Mouse (Mus musculus) spleen, adult 12 weeks (tissue): Measurements from ENCODE around the gene Mapkap1.

ENCODE experiments used
- DNase-seq: peaks from one replicate; pipeline ENCODE4 v3.0.0; 2022; ENCODE audit warnings: low spot score

Mapkap1 gene

DNA sequence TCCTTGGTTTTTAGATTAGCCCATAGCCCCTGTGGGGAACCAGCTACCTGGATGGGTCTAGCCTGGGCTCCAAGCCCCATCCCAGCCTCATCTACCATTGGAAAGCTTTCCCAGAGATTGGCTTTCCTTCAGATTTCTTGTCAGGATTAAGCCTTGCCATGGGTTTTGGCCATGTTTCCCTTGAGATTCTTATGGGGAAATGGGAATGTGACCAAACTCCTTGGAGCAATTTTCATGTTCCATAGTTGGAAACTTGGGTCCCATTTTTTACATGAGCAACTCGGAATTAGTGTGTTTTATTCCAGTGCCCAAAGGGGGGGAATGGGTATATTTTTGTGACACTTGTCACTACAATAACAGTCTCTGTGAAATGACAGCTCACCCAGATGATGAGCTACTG, 125.8 kb downstream of the Mapkap1 start:
- DNase-seq, result no peak

DNA sequence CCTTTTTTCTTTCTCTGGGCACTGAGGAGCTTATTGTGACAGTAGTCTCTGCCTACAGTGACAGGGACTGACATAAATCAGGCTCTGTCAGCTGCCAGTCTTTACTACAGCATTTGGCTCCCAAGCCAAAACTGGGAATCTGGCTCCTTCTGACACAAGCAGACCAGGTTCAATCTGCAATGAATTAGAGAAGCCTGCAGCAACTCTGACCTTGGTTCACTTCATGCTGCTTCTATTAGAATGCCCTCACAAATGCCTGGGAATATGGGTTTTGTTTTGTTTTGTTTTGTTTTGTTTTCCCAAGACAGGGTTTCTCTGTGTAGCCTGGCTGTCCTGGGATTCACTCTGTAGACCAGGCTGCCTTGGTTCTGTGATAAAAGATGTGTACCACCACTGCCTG, 126.7 kb downstream of the Mapkap1 start:
- DNase-seq, result no peak

DNA sequence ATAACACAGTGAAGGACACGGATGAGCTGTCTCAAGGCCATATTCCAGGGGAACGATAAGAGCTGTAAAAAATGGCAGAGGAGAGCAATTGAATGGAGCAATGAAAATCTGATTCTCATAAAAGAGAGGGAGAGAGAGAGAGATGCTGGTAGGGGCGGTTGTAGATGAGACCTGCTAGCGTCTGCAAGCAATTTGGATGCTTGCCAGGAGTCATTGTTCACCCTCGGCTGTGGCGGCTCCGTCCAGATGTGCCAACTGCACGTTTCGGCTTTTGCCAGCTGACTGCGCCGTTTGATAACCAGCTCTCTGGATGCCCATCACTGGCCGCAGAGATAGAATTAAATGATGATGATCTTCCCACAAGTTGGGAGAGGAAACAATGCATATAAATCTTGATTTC, 128.4 kb downstream of the Mapkap1 start:
- no peak for DNase-seq

DNA sequence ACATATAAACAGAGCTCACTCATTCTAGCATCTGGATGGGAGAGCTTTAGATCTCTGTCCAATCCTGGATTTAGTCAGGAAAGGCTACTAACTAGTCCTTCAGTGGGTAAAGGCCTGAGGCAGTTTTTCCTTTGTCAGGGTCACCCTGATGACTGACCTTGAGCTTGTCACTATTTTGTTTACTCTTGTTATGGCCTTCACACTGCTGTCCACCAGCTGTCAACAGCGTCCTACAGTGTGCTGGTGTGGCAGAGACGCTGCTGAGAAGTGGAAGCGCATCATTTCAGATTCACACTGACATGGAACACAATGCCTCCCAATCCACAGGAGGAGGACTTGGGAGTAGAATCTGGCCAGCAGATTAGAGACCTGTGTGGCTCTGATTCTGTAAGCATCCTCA, 130.8 kb downstream of the Mapkap1 start:
- DNase-seq, result no peak

DNA sequence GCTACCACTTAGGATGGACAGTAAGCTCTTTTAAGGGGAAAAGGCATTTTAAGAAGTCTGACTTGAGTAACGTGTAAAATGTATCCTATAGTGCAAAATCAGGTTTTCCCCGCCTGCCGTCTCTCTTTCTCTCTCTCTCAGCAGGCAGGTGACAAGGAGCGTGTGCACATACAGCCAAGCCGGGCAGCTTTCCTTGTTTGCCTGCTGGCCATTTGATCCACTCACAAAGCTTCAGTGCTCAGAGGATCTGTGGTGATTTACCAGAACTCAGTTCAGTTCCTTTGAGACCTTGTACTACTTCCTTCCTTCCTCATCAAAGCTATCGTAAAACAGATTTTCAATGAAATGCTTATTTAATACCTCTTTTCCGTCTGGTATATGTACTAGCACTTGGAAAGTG, 137.0 kb downstream of the Mapkap1 start:
- no peak for DNase-seq

DNA sequence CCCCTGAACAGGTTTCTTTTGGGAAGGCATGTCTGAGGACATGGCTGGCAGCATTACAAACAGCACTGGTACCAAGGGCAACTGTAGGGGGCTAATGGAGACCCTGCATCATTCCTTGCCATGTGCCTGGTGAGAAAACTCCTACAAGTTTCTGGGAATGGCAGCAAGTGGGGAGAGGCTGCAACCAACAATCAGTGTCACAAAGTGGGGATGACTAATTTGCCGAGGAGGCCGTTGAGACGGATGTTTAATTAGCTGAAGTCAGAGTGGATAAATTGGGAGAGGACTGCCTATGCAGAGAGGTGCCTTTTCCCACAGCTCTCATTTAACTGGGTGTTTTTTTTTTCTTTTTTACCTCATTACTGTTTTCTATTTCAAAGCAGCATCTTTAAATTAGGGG, 137.4 kb downstream of the Mapkap1 start:
- DNase-seq, result no peak

DNA sequence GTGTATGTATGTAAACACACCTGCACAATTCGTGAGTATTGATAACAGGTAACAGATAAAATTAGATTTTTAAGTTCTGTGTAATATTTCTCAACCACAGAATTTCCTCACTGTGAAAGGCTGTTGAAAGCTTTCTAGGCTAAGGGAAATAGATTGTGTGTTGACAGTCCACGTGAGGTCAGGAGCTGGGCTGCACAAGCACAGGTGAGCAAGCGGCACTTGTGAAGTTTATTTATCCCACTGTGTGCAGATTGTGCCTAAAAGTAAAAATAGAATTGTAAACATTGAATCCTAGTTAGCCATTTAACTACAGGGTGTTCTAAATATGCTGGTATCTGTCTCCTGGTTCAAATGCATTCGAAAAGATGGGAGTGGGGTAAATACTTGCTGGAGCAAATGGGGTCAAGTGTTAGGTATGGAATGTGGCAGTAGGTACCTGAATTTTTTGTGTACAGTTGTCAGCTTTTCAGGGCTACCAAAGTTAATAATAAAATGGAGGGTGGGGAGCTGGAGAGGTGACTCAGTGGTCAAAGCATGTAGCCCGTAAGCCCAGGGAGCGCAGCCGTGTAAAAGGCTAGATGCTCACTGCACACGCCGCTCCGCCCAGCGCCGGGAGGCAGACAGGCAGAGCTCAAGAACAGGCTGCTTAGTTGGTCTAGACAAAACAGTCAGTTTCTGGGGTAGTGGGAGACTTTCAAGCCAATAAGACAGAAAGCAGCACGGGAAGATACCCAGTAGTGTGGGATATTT, 138.2 kb downstream of the Mapkap1 start:
- DNase-seq, result no peak

DNA sequence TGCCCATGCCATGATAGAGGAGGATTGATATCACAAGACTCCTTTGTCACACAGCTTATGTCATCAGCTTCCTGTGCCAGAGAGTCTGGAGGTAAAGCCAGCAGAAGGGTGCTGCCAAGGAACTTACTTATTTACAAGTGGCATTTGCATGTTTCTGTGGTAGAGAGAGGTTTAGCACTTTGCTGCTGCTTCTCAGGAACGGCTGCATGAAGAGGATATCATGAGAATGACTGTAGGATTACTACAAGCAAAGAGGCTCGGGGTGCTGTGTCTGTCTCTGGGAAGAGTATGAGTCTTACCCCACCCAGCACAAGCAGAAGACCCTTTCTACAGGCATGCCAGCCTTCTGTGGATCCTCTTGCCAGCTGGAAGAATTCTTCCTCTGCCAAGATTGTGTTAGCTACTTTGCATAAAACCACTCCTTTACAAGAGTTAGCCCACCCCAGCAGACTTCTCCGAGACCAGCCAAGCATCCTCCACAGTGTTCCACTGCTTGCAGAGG, 139.7 kb downstream of the Mapkap1 start:
- no peak for DNase-seq

DNA sequence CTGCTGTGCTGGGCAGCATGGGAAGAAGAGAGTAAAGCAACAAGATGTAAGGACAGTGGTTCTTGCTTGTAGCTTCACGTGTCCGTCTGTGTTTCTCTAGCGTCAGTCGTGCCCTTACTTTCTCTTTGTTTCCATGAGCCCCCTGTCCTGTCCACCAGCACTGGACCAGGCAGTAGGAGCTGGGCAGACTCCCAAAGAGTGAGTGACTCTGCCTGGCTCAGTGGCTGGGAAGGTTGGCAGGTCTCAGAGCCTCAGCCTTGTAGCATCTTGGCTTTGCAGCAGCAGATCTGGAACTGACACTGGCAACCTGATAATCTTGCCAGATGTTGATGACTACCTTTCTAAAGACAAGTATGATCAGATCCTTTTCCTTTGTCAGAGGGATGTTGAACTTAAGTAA, 140.9 kb downstream of the Mapkap1 start:
- DNase-seq, result no peak

DNA sequence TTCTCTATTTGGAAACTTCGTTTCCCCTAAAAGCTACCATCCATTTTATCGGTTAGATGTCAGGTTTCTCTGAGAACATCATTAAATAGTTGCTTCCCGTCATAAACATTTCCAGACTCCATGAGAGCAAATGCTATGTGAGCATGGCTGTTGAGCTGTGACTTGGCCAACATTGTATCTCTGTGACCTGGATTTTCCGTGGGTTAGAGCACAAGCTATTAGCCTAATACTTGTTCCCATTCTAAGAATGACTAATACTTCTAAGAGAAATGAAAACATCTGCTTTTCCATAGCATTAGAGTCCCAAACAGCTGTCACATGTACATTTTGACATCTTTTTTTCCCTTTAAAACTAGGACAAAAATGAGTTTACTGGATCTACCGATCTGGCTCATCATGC, 142.4 kb downstream of the Mapkap1 start:
- no peak for DNase-seq

DNA sequence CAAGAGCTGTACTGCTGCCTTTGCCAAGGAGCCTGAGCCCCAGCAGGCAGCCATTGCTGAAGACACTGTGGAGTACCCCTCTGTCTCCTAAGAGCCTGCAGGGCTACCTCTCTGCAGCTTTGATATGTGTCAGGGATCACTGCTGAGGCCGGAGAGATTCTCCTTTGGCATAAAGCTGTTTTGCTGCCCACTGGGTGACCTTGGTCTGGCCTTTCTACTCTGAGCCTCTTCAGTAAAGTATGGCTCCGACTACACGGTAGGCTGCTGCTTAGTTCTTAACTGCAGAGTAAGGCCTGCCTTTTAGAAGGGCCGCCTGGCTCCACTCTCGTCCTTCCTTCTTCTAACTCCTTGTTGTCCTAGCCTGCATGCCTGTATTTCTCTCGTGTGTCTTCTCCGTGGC, 142.9 kb downstream of the Mapkap1 start:
- DNase-seq, result no peak

DNA sequence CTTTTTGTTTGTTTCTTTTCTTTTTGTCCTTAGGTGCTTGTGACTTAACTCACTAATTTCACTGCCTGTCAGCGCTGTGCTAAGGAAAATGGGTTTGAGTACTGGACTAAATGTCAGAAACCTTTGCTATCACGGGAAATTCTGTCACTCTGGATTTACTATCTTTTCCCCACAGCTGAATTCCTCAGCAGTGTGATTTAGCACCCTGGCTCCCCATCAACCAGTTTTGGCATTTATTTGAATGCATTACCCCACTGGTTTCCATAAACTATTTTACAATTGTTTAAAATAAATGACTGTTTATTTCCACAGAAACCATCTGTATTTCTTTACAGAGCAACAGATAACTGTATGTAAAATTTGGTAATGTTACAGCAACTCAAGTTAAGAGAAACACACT, 146.2 kb downstream of the Mapkap1 start:
- no peak for DNase-seq

DNA sequence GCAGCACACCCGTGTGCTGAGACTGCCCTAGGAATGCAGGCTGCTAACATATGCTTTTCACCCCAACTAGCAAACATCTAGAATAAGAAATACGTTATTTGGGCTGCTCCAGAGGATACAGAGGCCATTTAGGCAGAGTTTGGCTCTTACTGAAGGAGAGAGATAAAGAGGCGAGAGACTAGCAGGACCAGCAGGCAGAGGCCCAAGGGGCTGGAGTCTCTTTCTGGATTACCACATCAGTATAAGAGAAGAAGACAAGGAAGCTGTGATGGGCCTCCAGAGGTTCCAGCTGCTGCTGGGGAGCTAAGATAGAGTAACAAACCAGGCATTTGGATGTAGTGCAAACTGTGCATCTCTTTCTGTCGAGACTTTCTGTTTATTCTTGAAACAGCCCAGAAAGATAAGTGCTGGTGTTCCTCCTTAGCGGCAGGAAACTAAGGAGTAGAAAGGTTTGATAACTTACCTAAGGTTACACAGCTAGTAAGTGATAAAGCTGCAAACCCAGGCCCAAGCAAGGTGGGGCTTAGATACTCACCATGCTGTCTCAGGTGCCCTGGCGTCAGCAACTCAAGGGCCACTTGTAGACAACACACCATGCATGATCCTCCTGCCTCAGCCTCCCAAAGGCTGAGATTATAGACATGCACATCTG, 147.1 kb downstream of the Mapkap1 start:
- DNase-seq, result no peak

DNA sequence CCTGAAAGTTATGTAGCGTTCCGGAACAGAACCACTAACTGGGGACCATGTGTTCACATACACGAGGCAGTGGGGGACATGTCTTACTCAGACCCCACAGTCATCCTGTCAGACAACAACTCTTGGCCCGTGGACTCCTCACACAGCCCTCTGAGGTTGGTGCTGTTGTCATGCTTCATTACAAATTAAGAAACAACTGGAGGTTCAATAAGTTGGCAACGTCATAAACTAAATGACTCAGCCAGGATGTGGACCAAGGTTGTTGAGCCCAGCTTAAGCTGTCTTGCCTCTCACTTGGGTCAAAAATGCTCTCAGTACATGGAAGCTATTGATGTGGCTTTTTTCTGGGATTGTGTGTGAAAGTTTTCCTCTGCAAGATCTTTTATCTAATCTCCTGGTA, 153.6 kb downstream of the Mapkap1 start:
- DNase-seq, result no peak

DNA sequence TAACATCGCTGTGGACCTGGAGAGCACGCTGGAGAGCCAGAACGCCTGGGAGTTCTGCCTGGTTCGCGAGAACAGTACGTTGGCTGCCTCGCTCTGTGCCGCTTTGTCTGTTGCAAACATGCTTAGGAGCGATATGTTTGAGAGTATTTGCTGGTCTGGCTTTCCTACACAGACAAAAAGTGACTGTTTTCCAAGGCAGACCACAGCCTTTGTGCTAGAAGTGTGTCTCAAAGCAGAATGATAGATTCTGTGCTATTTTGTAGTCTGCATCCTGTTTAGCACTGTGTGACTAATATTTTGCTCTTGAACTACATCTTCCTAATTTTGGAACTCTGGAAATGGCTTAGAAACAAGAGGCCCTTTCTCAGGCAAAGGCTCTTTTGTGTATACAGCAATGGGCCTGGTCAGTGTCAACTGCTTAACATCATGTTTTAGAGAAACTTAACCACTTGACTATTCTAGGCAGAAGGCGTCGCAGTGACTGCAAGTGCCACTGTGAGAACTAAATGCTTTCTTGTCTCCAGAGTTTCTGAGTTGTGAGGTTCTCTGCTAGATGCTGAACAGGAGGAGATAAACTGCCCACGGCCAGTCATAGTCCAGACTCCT, 156.6 kb downstream of the Mapkap1 start:
- DNase-seq, result no peak

DNA sequence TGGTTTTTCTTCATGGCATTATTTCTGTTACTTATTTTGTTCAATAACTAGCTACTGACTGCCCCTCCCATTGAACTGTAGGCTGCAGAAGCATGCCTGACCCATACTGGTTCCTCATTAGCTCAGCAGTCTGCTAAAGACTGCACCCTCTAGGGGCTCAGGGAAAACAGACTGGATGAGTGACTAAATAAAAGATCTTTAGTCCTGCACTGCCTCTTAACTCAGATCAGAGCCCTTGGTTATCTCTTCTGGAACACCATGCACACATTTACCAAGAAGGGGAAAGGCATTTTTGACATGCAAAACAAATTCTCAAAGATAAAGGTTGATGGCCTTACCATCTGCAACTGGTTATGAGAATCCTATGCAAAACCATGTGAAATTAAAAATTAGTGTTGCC, 157.3 kb downstream of the Mapkap1 start:
- no peak for DNase-seq

DNA sequence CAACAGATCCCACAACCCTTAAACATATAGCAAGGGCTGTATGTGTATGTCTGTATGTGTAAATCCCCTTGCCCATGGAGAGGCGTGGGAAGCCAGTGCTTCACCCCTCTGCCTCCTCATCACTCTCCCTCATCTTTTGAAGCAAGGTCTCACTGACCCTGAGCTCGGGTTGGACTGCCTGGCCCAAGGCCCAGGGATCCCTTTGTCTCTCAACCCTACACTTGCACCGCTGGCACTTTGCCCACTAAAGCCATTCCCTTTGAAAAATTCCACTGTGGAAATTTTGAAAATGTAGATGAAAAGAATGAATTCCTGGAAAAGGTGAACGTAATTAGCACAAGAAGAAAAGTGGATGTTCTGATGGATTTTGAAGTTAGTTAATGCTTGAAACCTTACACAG, 159.6 kb downstream of the Mapkap1 start:
- no peak for DNase-seq

DNA sequence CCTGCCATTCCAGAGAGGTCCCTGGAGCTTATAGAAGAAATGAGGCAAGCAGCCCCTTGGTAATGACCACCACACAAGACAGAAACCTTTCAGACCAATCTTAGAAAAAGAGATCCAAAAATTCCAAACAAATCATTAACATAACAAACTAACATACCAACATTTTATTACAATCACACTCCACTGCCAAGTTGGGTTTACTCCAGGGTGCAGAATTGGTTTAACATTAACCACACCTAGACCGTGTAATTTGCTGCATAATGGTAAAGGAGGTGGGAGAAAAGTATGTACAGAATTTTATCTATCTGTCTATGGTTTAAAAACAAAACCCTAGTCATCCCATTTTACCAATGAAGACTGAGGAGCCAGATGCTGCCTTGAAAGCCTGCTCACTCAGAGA, 160.0 kb downstream of the Mapkap1 start:
- DNase-seq, result no peak

DNA sequence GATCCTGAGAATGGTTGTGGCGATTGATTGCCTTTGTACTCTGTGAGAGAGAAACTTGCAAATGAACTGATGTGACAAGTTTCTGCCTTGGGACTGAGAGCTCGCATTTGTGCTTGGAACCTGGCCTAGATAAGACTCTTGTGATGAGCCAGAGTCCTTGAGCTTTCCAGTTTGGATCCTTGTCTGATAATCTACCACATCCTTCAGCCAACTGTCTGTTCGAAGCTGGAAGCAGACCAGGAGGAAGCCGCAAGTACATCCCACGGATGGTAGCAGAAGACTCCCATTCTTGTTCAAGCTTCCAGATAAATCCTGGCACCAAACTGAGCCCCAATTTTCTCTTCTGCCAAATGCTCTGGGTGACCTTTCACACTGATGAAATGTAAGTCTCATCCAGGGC, 162.6 kb downstream of the Mapkap1 start:
- DNase-seq, result no peak

DNA sequence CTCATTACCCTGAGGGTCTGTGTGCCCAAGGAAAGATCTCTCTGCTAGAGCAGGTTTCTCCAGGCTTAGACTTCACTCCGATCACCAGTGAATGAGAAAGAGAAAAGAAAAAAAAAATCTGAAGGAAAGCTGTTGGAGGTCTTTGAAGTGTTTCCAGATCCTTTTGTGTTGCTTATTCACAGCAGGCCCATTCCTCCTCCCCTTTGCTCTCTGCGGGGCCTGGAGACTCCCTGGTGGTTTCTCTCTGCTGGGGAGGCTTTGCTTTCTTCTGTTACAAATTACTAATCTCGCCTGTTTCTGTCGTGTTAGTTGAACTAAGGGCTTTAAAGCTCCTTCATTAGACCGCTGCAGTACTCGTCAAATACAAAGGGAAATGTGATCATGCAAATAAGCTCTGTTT, 163.8 kb downstream of the Mapkap1 start:
- DNase-seq, result no peak

DNA sequence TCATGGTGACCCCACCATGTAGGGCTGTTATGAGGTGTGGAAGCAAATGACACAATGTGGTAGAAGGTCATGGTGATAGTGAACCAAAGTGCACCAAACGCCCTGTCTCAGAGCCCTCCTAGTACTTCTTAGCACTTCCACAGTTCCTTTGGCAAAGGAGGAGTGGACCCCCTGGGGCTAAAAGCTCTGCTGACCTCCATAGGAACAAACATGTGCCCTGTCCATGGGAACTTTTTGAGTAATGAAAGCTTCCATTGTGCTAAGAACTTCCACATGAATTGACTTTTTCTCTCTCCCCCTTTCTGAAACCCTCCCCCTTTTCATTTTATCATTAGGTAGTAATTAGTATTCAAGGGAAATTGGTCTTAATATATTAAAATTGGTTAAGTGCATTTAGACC, 164.5 kb downstream of the Mapkap1 start:
- DNase-seq, result no peak

DNA sequence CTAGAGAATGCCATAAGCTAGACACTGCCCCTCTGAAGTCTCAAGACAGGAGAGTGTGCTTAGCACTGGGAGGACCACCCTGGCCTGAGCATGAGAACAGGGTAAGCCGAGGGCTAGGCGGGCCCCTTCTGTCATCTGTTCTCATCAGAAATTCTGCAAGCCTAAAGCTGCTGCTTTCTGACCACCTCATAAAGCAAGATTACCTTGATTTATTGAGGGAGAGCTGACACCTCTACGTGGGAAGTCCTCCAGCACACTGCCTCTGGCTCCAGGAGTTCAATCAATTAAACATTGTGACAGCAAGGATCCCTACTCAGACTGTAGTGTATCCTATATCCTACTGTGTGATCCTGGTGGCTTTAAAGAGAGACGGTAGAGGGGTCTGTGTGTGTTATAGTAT, 166.5 kb downstream of the Mapkap1 start:
- no peak for DNase-seq

DNA sequence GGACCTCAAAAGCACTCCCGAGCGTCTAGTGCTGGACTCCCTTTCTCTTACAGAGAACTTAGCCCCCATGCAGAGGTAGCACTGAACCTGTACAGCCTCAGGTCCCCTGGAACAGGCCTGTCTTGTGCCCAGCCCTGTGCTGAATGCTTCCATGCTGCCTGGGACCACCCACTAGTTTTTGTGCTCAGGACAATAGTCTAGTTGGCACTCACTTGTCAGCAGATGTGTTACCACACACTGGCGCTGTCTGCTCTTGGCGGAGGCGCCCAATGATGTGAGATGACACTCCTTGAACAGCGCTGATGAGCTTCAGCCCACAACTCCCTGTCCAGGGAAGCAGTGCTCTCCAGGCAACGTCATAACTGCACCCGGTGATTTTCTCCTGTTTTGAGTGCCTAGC, 182.0 kb downstream of the Mapkap1 start:
- DNase-seq, result no peak
